Mouse (Mus musculus): ENCODE measurements at regions not wholly inside any gene's neighbourhood (a gene's known extent, or its start where the extent isn't known, plus 50 kb on each side); places are given as distances from the start of the nearest gene placed in this dataset.

DNA sequence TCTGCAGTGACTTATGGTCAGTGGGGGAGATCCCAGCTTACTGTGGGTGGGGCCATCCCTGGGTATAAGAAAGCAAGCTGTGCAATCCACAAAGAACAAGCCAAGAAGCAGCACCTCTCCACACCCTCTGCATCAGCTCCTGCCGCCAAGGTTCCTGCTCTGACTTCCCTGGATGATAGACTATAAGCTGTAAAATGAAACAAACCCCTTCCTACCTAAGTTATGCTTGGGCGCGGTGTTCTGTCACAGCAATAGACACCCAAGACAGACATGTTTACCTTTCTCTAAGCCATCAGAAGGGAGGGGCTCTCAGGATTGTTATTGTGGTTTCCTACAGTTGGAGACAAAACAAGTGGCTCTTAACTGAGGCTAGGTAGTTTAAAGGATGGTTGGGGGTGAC, 159.5 kb downstream of the Spata18 start:
- H3K4me1 ChIP-seq (replicated peaks; ENCODE audit: low read depth, low read length) = no peaks in the 10 kb centered on the region
- no peaks in the 10 kb centered on the region for H3K27me3 ChIP-seq (ENCODE audit: insufficient read depth, low read length)
- TF ChIP-seq CTCF (conservative IDR thresholded peaks at IDR 0.05; ENCODE audit: low read length) (no peak), POU5F1 (IDR thresholded peaks at IDR 0.05; ENCODE audit: borderline replicate concordance, low read length) (no peak), NANOG (IDR thresholded peaks at IDR 0.05; ENCODE audit: borderline replicate concordance, low read length) (no peak)
- H3K36me3 ChIP-seq (ENCODE audit: insufficient read depth, low read length) = no peaks in the 10 kb centered on the region
- no peak overlapping the region for H3K4me3 ChIP-seq (replicated peaks; ENCODE audit: low read length)
- peaks cover 14% of the 10 kb centered on the region; the same call in 1 of the 2 replicates for H3K9me3 ChIP-seq (ENCODE audit: low read length)

DNA sequence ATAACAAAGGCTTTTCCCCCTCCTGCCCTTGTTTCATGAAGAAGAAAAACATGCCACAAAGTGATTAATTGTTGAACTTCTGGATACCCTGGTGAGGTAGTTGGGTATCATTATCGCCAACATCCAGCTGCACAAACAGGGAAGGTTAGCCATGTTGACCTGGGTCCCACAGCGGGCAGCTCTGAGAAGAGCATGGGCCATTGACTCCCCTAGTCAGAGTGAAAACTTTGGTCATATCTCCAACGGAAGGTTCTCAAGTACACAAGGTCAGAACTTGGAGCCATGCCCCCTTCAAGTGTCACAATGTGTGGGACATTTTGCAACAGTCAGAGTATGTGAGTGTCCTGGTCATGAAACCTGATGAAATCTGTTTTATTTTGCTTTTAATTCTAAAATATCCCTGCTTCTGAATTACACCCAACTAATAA, 159.9 kb downstream of the Spata18 start:
- H3K4me1 ChIP-seq (replicated peaks; ENCODE audit: low read depth, low read length) = no peaks in the 10 kb centered on the region
- H3K27me3 ChIP-seq (ENCODE audit: insufficient read depth, low read length) = no peaks in the 10 kb centered on the region
- no peak overlapping the region for H3K4me3 ChIP-seq (replicated peaks; ENCODE audit: low read length)
- peaks cover 18% of the 10 kb centered on the region for H3K9me3 ChIP-seq (ENCODE audit: low read length)
- H3K36me3 ChIP-seq (ENCODE audit: insufficient read depth, low read length) = no peaks in the 10 kb centered on the region
- TF ChIP-seq POU5F1 (IDR thresholded peaks at IDR 0.05; ENCODE audit: borderline replicate concordance, low read length) (no peak), NANOG (IDR thresholded peaks at IDR 0.05; ENCODE audit: borderline replicate concordance, low read length) (no peak), CTCF (conservative IDR thresholded peaks at IDR 0.05; ENCODE audit: low read length) (no peak)

DNA sequence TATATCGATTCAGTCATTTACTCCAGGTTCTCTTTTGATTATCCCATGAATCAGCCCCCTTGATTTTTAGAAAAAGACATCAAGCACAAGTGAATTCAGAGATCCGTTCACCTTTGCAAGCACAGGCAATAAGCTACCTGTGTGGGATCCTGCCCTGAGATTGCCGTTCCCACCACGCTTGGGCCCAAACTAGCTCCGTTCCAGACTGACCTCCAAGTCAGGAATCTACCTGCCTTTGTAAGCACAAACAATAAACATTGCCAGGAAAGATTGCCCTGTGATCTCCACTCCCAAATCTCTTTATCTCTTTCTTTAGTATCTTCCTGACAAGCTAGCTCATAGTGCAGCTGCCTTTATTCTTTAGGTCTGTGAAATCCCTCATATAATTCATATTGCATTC, 164.6 kb downstream of the Spata18 start:
- H3K4me3 ChIP-seq (replicated peaks; ENCODE audit: low read length) = no peak overlapping the region
- no peaks in the 10 kb centered on the region for H3K36me3 ChIP-seq (ENCODE audit: insufficient read depth, low read length)
- no peaks in the 10 kb centered on the region for H3K4me1 ChIP-seq (replicated peaks; ENCODE audit: low read depth, low read length)
- no peaks in the 10 kb centered on the region for H3K27me3 ChIP-seq (ENCODE audit: insufficient read depth, low read length)
- TF ChIP-seq POU5F1 (IDR thresholded peaks at IDR 0.05; ENCODE audit: borderline replicate concordance, low read length) = no peak
- no peak for TF ChIP-seq CTCF (conservative IDR thresholded peaks at IDR 0.05; ENCODE audit: low read length)
- TF ChIP-seq NANOG (IDR thresholded peaks at IDR 0.05; ENCODE audit: borderline replicate concordance, low read length) = no peak
- H3K9me3 ChIP-seq (ENCODE audit: low read length) = peaks cover 22% of the 10 kb centered on the region

DNA sequence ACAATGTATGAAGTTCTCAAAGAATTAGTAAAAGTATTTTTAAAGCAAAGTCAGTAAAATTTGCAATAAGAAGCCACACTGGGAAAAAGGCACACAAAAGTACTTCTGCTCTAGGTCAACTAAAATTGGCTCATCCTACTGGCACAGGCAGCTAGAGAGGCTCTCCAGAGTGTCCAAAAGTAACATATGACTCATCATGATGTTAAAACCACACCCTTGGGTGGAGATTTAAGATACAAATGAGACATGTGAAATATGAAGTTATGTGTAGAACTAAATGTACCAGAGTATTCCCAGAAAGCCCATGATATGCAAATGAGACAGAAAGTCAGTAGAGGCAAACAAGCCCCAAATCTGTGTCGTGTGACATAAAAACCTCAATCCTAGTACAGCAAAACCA, 166.0 kb downstream of the Spata18 start:
- Histone ChIP-seq H3K9me3 (ENCODE audit: low read length) (peaks cover 22% of the 10 kb centered on the region), H3K27me3 (ENCODE audit: insufficient read depth, low read length) (no peaks in the 10 kb centered on the region), H3K36me3 (ENCODE audit: insufficient read depth, low read length) (no peaks in the 10 kb centered on the region), H3K4me1 (replicated peaks; ENCODE audit: low read depth, low read length) (no peaks in the 10 kb centered on the region), H3K4me3 (replicated peaks; ENCODE audit: low read length) (no peak overlapping the region)
- TF ChIP-seq CTCF (conservative IDR thresholded peaks at IDR 0.05; ENCODE audit: low read length) (no peak), NANOG (IDR thresholded peaks at IDR 0.05; ENCODE audit: borderline replicate concordance, low read length) (no peak), POU5F1 (IDR thresholded peaks at IDR 0.05; ENCODE audit: borderline replicate concordance, low read length) (no peak)

DNA sequence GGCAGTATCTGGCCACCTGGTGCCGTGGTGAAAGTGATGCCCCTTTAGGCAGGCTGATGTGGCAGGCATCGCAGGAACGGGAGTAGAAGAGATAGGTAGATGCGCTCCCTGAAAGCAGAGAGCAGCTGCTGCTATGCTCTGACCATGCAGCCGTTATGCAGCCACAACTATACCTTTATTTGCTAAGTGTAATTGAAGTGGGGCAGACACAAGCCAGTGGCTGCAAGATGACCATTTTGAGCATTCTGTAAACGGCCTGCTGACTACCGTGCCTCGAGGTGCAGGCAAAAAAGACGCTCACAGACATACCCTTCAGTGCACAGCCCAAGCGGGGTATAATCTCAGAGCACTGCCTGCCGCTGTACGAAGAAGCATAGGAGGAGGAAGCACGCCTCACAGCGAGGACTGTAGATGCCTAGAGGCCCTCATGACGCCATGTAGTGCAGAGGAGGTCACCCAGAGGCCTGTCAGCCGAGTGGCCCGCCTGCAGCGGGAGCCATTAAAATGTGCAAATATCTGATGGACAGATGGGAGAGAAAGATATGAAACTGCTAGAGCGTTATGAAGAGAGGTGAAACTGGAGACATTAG, 170.9 kb downstream of the Spata18 start:
- no peaks in the 10 kb centered on the region for H3K36me3 ChIP-seq (ENCODE audit: insufficient read depth, low read length)
- H3K27me3 ChIP-seq (ENCODE audit: insufficient read depth, low read length) = no peaks in the 10 kb centered on the region; the same call in 1 of the 2 replicates
- no peaks in the 10 kb centered on the region; the same call in 1 of the 2 replicates for H3K4me1 ChIP-seq (replicated peaks; ENCODE audit: low read depth, low read length)
- TF ChIP-seq POU5F1 (IDR thresholded peaks at IDR 0.05; ENCODE audit: borderline replicate concordance, low read length) = no peak
- no peak for TF ChIP-seq CTCF (conservative IDR thresholded peaks at IDR 0.05; ENCODE audit: low read length)
- no peak for TF ChIP-seq NANOG (IDR thresholded peaks at IDR 0.05; ENCODE audit: borderline replicate concordance, low read length)
- peaks cover 7% of the 10 kb centered on the region; the same call in 1 of the 2 replicates for H3K9me3 ChIP-seq (ENCODE audit: low read length)
- no peak overlapping the region for H3K4me3 ChIP-seq (replicated peaks; ENCODE audit: low read length)

DNA sequence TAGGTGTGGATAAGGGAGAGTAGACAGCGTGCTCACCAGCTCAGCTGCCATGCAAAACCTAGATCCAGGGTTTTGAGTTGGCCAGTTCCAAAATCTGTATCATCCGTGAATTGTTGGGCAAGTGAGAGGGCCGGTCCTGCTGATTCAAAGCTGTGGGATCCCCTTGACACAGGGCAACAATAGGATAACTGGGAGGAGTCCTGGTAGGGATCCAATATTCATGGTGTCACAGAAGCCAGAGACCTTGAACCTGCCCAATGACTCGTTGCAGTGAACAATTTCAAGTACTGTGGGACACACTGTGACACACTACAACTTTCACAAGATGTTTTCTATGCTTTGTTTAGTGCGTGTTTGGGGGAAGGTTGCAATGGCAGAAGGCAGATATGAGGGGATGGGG, 172.2 kb downstream of the Spata18 start:
- Histone ChIP-seq H3K9me3 (ENCODE audit: low read length) (peaks cover 9% of the 10 kb centered on the region; the same call in 1 of the 2 replicates), H3K4me3 (replicated peaks; ENCODE audit: low read length) (no peak overlapping the region), H3K4me1 (replicated peaks; ENCODE audit: low read depth, low read length) (no peaks in the 10 kb centered on the region; the same call in 1 of the 2 replicates), H3K36me3 (ENCODE audit: insufficient read depth, low read length) (no peaks in the 10 kb centered on the region), H3K27me3 (ENCODE audit: insufficient read depth, low read length) (no peaks in the 10 kb centered on the region; the same call in 1 of the 2 replicates)
- TF ChIP-seq POU5F1 (IDR thresholded peaks at IDR 0.05; ENCODE audit: borderline replicate concordance, low read length) = no peak
- TF ChIP-seq NANOG (IDR thresholded peaks at IDR 0.05; ENCODE audit: borderline replicate concordance, low read length) = no peak
- no peak for TF ChIP-seq CTCF (conservative IDR thresholded peaks at IDR 0.05; ENCODE audit: low read length)

DNA sequence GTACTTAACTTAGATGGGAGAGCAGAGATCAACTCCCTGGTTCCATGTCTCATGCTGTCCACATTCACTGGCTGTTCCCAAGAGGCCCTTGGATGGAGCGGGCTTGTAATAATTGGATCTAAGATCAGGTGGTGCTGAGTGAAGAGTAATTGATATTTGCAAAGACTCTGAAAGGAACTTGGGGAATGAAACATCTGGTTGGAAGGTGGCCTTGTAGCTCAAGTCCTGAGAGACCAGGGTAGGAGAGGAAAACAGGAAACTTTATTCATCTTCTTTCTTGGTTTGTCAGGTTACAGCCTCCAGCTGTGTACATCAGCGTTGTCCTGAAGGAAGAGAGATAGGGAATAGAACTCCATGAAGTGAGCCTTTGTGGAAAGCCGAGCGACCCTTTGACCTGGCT, 175.8 kb downstream of the Spata18 start:
- no peaks in the 10 kb centered on the region for H3K36me3 ChIP-seq (ENCODE audit: insufficient read depth, low read length)

DNA sequence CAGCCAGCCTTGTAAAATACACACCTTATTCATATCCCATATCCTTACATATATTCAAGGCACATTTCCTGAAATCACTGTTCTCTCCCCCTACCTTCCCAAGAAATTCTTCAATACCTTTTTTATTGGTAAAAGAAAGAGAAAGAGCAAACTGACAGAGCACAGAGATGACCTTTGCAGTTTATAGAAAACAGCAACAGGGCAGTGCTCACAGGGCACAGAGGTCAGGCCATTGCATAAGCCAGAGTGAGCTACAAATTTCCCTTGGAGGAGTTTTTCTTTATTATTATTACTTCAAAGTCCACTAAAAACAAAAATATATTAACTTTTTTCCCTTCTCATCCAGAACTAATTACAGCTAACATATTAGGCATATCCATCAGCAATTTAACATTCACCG, 182.5 kb downstream of the Spata18 start:
- H3K4me1 ChIP-seq (replicated peaks; ENCODE audit: low read depth, low read length) = no peaks in the 10 kb centered on the region
- H3K27me3 ChIP-seq (ENCODE audit: insufficient read depth, low read length) = no peaks in the 10 kb centered on the region
- peaks cover 36% of the 10 kb centered on the region for H3K9me3 ChIP-seq (ENCODE audit: low read length)
- TF ChIP-seq NANOG (IDR thresholded peaks at IDR 0.05; ENCODE audit: borderline replicate concordance, low read length) (no peak), CTCF (conservative IDR thresholded peaks at IDR 0.05; ENCODE audit: low read length) (no peak), POU5F1 (IDR thresholded peaks at IDR 0.05; ENCODE audit: borderline replicate concordance, low read length) (no peak)
- H3K4me3 ChIP-seq (replicated peaks; ENCODE audit: low read length) = no peak overlapping the region
- no peaks in the 10 kb centered on the region; the same call in 1 of the 2 replicates for H3K36me3 ChIP-seq (ENCODE audit: insufficient read depth, low read length)

More for the DNA sequence above, 175.8 kb downstream of the Spata18 start:
- Histone ChIP-seq H3K27me3 (ENCODE audit: insufficient read depth, low read length) (no peaks in the 10 kb centered on the region; the same call in 1 of the 2 replicates), H3K4me3 (replicated peaks; ENCODE audit: low read length) (no peak overlapping the region), H3K9me3 (ENCODE audit: low read length) (peaks cover 9% of the 10 kb centered on the region; the same call in 1 of the 2 replicates), H3K4me1 (replicated peaks; ENCODE audit: low read depth, low read length) (no peaks in the 10 kb centered on the region; the same call in 1 of the 2 replicates)
- TF ChIP-seq CTCF (conservative IDR thresholded peaks at IDR 0.05; ENCODE audit: low read length) = no peak
- no peak for TF ChIP-seq POU5F1 (IDR thresholded peaks at IDR 0.05; ENCODE audit: borderline replicate concordance, low read length)
- no peak for TF ChIP-seq NANOG (IDR thresholded peaks at IDR 0.05; ENCODE audit: borderline replicate concordance, low read length)

All from E14TG2a.4 (cell line).